Mouse (Mus musculus): ENCODE data around the gene Selenon. TPM values are rescaled to one million over a fixed set of nuclear protein-coding genes. Genes with fewer than 3 reads are reported as not detected.
A peak's percentile ranks its signal among the peaks of the same experiment; 100 is the strongest.

Selenon gene
- polyA plus RNA-seq, 1 experiment from 2014 or later = 7.9 TPM

- Histone ChIP-seq H3K4me1 (ENCODE audit: control insufficient read depth, insufficient read depth, low read length) (0 out of 2 replicates have a peak, but pooled peaks cover 9% of the 10 kb centered on the region), H3K9me3 (replicated peaks; ENCODE audit: control insufficient read depth, low read length) (no peaks in the 10 kb centered on the region), H3K9ac (ENCODE audit: low read length) (no peak overlapping the region), H3K4me3 (replicated peaks; ENCODE audit: low read length) (no peak overlapping the region), H3K36me3 (ENCODE audit: control insufficient read depth, insufficient read depth, low read length) (no peaks in the 10 kb centered on the region), H3K4me2 (ENCODE audit: low read depth, low read length) (no peak overlapping the region), H3K27ac (ENCODE audit: low read length) (no peak overlapping the region), H3K27me3 (ENCODE audit: control insufficient read depth, insufficient read depth, low read length) (0 out of 2 replicates have a peak, but pooled peaks cover 5% of the 10 kb centered on the region)
- WGBS = 81% methylated on average over 10 of the region's 10 CpGs
- ATAC-seq (ENCODE audit: insufficient read depth, low FRiP score) = no peak
These were observed 38.4 kb upstream of the Selenon start for GRCm38 (mm10) chr4:134590227-134590926.

- H3K4me2 ChIP-seq (ENCODE audit: low read depth, low read length) = no peak overlapping the region
- no peak overlapping the region for H3K4me3 ChIP-seq (replicated peaks; ENCODE audit: low read length)
- 0 out of 2 replicates have a peak, but pooled peaks cover 9% of the 10 kb centered on the region for H3K4me1 ChIP-seq (ENCODE audit: control insufficient read depth, insufficient read depth, low read length)
- ATAC-seq (ENCODE audit: insufficient read depth, low FRiP score) = no peak
- H3K27ac ChIP-seq (ENCODE audit: low read length) = no peak overlapping the region
- H3K36me3 ChIP-seq (ENCODE audit: control insufficient read depth, insufficient read depth, low read length) = no peaks in the 10 kb centered on the region
- no peak overlapping the region for H3K9ac ChIP-seq (ENCODE audit: low read length)
- 0 out of 2 replicates have a peak, but pooled peaks cover 5% of the 10 kb centered on the region for H3K27me3 ChIP-seq (ENCODE audit: control insufficient read depth, insufficient read depth, low read length)
- H3K9me3 ChIP-seq (replicated peaks; ENCODE audit: control insufficient read depth, low read length) = no peaks in the 10 kb centered on the region
- 90% methylated on average over 9 of the region's 9 CpGs for WGBS
These were observed 37.8 kb upstream of the Selenon start for GRCm38 (mm10) chr4:134589786-134590185.

- Histone ChIP-seq H3K4me3 (replicated peaks; ENCODE audit: low read length) (no peak overlapping the region), H3K36me3 (ENCODE audit: control insufficient read depth, insufficient read depth, low read length) (no peaks in the 10 kb centered on the region), H3K27me3 (ENCODE audit: control insufficient read depth, insufficient read depth, low read length) (0 out of 2 replicates have a peak, but pooled peaks cover 5% of the 10 kb centered on the region), H3K9ac (ENCODE audit: low read length) (no peak overlapping the region), H3K4me2 (ENCODE audit: low read depth, low read length) (no peak overlapping the region), H3K4me1 (ENCODE audit: control insufficient read depth, insufficient read depth, low read length) (0 out of 2 replicates have a peak, but pooled peaks cover 9% of the 10 kb centered on the region), H3K27ac (ENCODE audit: low read length) (no peak overlapping the region), H3K9me3 (replicated peaks; ENCODE audit: control insufficient read depth, low read length) (no peaks in the 10 kb centered on the region)
- WGBS = 87% methylated on average over 5 of the region's 5 CpGs
- no peak for ATAC-seq (ENCODE audit: insufficient read depth, low FRiP score)
These were observed 37.0 kb upstream of the Selenon start for GRCm38 (mm10) chr4:134588951-134589350.

- H3K4me3 ChIP-seq (replicated peaks; ENCODE audit: low read length) = no peak overlapping the region
- H3K9ac ChIP-seq (ENCODE audit: low read length) = no peak overlapping the region
- 0 out of 2 replicates have a peak, but pooled peaks cover 5% of the 10 kb centered on the region for H3K27me3 ChIP-seq (ENCODE audit: control insufficient read depth, insufficient read depth, low read length)
- H3K36me3 ChIP-seq (ENCODE audit: control insufficient read depth, insufficient read depth, low read length) = no peaks in the 10 kb centered on the region
- H3K4me1 ChIP-seq (ENCODE audit: control insufficient read depth, insufficient read depth, low read length) = 0 out of 2 replicates have a peak, but pooled peaks cover 9% of the 10 kb centered on the region
- no peaks in the 10 kb centered on the region for H3K9me3 ChIP-seq (replicated peaks; ENCODE audit: control insufficient read depth, low read length)
- 91% methylated on average over 9 of the region's 9 CpGs for whole genome bisulfite sequencing
- H3K27ac ChIP-seq (ENCODE audit: low read length) = no peak overlapping the region
- no peak for ATAC-seq (ENCODE audit: insufficient read depth, low FRiP score)
- H3K4me2 ChIP-seq (ENCODE audit: low read depth, low read length) = no peak overlapping the region
These were observed 36.3 kb upstream of the Selenon start for GRCm38 (mm10) chr4:134588287-134588686.

- Histone ChIP-seq H3K27ac (ENCODE audit: low read length) (no peak overlapping the region), H3K9me3 (replicated peaks; ENCODE audit: control insufficient read depth, low read length) (no peaks in the 10 kb centered on the region), H3K4me1 (ENCODE audit: control insufficient read depth, insufficient read depth, low read length) (0 out of 2 replicates have a peak, but pooled peaks cover 9% of the 10 kb centered on the region), H3K9ac (ENCODE audit: low read length) (no peak overlapping the region), H3K36me3 (ENCODE audit: control insufficient read depth, insufficient read depth, low read length) (no peaks in the 10 kb centered on the region), H3K4me3 (replicated peaks; ENCODE audit: low read length) (no peak overlapping the region), H3K27me3 (ENCODE audit: control insufficient read depth, insufficient read depth, low read length) (0 out of 2 replicates have a peak, but pooled peaks cover 5% of the 10 kb centered on the region), H3K4me2 (ENCODE audit: low read depth, low read length) (no peak overlapping the region)
- ATAC-seq (ENCODE audit: insufficient read depth, low FRiP score) = 0 out of 2 replicates have a peak, but pooled peaks have one; percentile 15
- 59% methylated on average over 11 of the region's 11 CpGs for WGBS
These were observed 35.8 kb upstream of the Selenon start for GRCm38 (mm10) chr4:134587636-134588197.

GRCm38 (mm10) chr4:134586631-134587030, 34.7 kb upstream of the Selenon start:
- H3K9ac ChIP-seq (ENCODE audit: low read length) = no peak overlapping the region
- H3K4me2 ChIP-seq (ENCODE audit: low read depth, low read length) = no peak overlapping the region
- no peak overlapping the region for H3K27ac ChIP-seq (ENCODE audit: low read length)
- peaks cover 5% of the 10 kb centered on the region; the same call in 1 of the 2 replicates for H3K27me3 ChIP-seq (ENCODE audit: control insufficient read depth, insufficient read depth, low read length)
- no peaks in the 10 kb centered on the region for H3K36me3 ChIP-seq (ENCODE audit: control insufficient read depth, insufficient read depth, low read length)
- ATAC-seq (ENCODE audit: insufficient read depth, low FRiP score) = no peak
- WGBS = 75% methylated on average over 1 of the region's 1 CpGs
- no peak overlapping the region for H3K4me3 ChIP-seq (replicated peaks; ENCODE audit: low read length)
- H3K4me1 ChIP-seq (ENCODE audit: control insufficient read depth, insufficient read depth, low read length) = 0 out of 2 replicates have a peak, but pooled peaks cover 2% of the 10 kb centered on the region
- H3K9me3 ChIP-seq (replicated peaks; ENCODE audit: control insufficient read depth, low read length) = no peaks in the 10 kb centered on the region

GRCm38 (mm10) chr4:134586126-134586525, 34.2 kb upstream of the Selenon start:
- H3K27me3 ChIP-seq (ENCODE audit: control insufficient read depth, insufficient read depth, low read length) = peaks cover 5% of the 10 kb centered on the region; the same call in 1 of the 2 replicates
- H3K9me3 ChIP-seq (replicated peaks; ENCODE audit: control insufficient read depth, low read length) = no peaks in the 10 kb centered on the region
- H3K4me2 ChIP-seq (ENCODE audit: low read depth, low read length) = no peak overlapping the region
- no peaks in the 10 kb centered on the region for H3K36me3 ChIP-seq (ENCODE audit: control insufficient read depth, insufficient read depth, low read length)
- no peak overlapping the region for H3K27ac ChIP-seq (ENCODE audit: low read length)
- WGBS = 86% methylated on average over 7 of the region's 7 CpGs
- H3K4me1 ChIP-seq (ENCODE audit: control insufficient read depth, insufficient read depth, low read length) = no peaks in the 10 kb centered on the region
- no peak for ATAC-seq (ENCODE audit: insufficient read depth, low FRiP score)
- no peak overlapping the region for H3K9ac ChIP-seq (ENCODE audit: low read length)
- no peak overlapping the region for H3K4me3 ChIP-seq (replicated peaks; ENCODE audit: low read length)

- H3K27me3 ChIP-seq (ENCODE audit: control insufficient read depth, insufficient read depth, low read length) = no peaks in the 10 kb centered on the region; the same call in 1 of the 2 replicates
- no peak overlapping the region for H3K9ac ChIP-seq (ENCODE audit: low read length)
- H3K4me1 ChIP-seq (ENCODE audit: control insufficient read depth, insufficient read depth, low read length) = peaks cover 10% of the 10 kb centered on the region; the same call in 1 of the 2 replicates
- ATAC-seq (ENCODE audit: insufficient read depth, low FRiP score) = no peak
- 58% methylated on average over 3 of the region's 3 CpGs for WGBS
- no peaks in the 10 kb centered on the region for H3K36me3 ChIP-seq (ENCODE audit: control insufficient read depth, insufficient read depth, low read length)
- no peak overlapping the region for H3K4me2 ChIP-seq (ENCODE audit: low read depth, low read length)
- no peak overlapping the region for H3K4me3 ChIP-seq (replicated peaks; ENCODE audit: low read length)
- no peak overlapping the region for H3K27ac ChIP-seq (ENCODE audit: low read length)
- no peaks in the 10 kb centered on the region for H3K9me3 ChIP-seq (replicated peaks; ENCODE audit: control insufficient read depth, low read length)
These were observed 31.5 kb upstream of the Selenon start for GRCm38 (mm10) chr4:134583513-134583912.

GRCm38 (mm10) chr4:134581365-134581764, 29.4 kb upstream of the Selenon start:
- WGBS = 64% methylated on average over 8 of the region's 8 CpGs
- no peaks in the 10 kb centered on the region; the same call in 1 of the 2 replicates for H3K27me3 ChIP-seq (ENCODE audit: control insufficient read depth, insufficient read depth, low read length)
- no peak overlapping the region for H3K9ac ChIP-seq (ENCODE audit: low read length)
- no peak overlapping the region for H3K4me3 ChIP-seq (replicated peaks; ENCODE audit: low read length)
- H3K9me3 ChIP-seq (replicated peaks; ENCODE audit: control insufficient read depth, low read length) = no peaks in the 10 kb centered on the region
- peaks cover 10% of the 10 kb centered on the region; the same call in 1 of the 2 replicates for H3K4me1 ChIP-seq (ENCODE audit: control insufficient read depth, insufficient read depth, low read length)
- H3K36me3 ChIP-seq (ENCODE audit: control insufficient read depth, insufficient read depth, low read length) = no peaks in the 10 kb centered on the region
- no peak overlapping the region for H3K27ac ChIP-seq (ENCODE audit: low read length)
- no peak overlapping the region for H3K4me2 ChIP-seq (ENCODE audit: low read depth, low read length)
- ATAC-seq (ENCODE audit: insufficient read depth, low FRiP score) = no peak

Data from stomach, embryonic 16.5 days (tissue).